Mouse (Mus musculus): ENCODE measurements at regions not wholly inside any gene's neighbourhood (a gene's known extent, or its start where the extent isn't known, plus 50 kb on each side); places are given as distances from the start of the nearest gene placed in this dataset.

DNA sequence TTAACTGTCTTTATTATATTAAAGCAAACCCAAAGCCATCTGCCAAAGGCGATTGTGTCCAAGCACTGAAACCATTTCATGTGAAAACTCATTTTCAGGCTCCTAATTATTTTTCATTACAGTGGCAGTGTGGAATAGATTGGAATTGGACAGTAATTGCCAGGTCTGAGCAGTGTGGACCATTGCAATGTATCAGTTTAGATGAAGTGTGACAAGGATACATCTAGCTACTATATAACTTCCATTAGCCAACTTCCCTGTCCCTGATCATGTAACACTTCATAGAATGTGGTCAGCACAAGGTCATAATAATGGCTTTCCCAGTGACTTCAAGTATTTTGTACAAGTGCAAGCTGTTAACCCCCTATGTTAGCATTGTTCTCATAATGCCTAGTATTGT, 842.7 kb downstream of the Epha7 start:
- no peak for TF ChIP-seq CTCF (IDR thresholded peaks at IDR 0.05; ENCODE audit: low read depth)
- no peak for TF ChIP-seq EP300 (IDR thresholded peaks at IDR 0.05; ENCODE audit: low read depth)

Measured in liver, postnatal 0 days (tissue).